Mouse (Mus musculus) myocyte (in vitro differentiated cells): ENCODE results near the gene Ccdc96.

Experiments
- E2F4 ChIP-seq: IDR thresholded peaks from one replicate; pipeline ENCODE4 v1.6.1; 2011; ENCODE audit warnings: mild to moderate bottlenecking, control low read depth, moderate library complexity; ENCODE audit not compliant: insufficient read depth
- MAX ChIP-seq: IDR thresholded peaks from one replicate; pipeline ENCODE4 v1.6.1; 2011; ENCODE audit warnings: low read depth, mild to moderate bottlenecking, control low read depth
- MYOG ChIP-seq, 3 experiments: IDR thresholded peaks; one replicate each; pipeline ENCODE4 v1.6.1; 2011; ENCODE audit warnings: control low read depth in 2 of 3, low read depth in 2 of 3, mild to moderate bottlenecking in 2 of 3; ENCODE audit not compliant: insufficient read length in 2 of 3, control insufficient read depth in 1 of 3, insufficient read depth in 1 of 3
- POLR2A ChIP-seq: IDR thresholded peaks from one replicate; pipeline ENCODE4 v1.6.1; 2011; ENCODE audit warnings: low read depth, mild to moderate bottlenecking, control low read depth, moderate library complexity; ENCODE audit not compliant: insufficient read length
- SRF ChIP-seq: IDR thresholded peaks from one replicate; pipeline ENCODE4 v1.6.1; 2011; ENCODE audit warnings: low read depth; ENCODE audit not compliant: control insufficient read depth, insufficient read length
- TCF12 ChIP-seq: IDR thresholded peaks from one replicate; pipeline ENCODE4 v1.6.1; 2011; ENCODE audit warnings: mild to moderate bottlenecking, control low read depth; ENCODE audit not compliant: poor library complexity, insufficient read depth, severe bottlenecking
- TCF3 ChIP-seq: IDR thresholded peaks from one replicate; pipeline ENCODE4 v1.6.1; 2011; ENCODE audit warnings: low read depth, control low read depth; ENCODE audit not compliant: insufficient read length
- USF1 ChIP-seq: IDR thresholded peaks from one replicate; pipeline ENCODE4 v1.6.1; 2011; ENCODE audit warnings: low read depth, mild to moderate bottlenecking, control low read depth, moderate library complexity

DNA sequence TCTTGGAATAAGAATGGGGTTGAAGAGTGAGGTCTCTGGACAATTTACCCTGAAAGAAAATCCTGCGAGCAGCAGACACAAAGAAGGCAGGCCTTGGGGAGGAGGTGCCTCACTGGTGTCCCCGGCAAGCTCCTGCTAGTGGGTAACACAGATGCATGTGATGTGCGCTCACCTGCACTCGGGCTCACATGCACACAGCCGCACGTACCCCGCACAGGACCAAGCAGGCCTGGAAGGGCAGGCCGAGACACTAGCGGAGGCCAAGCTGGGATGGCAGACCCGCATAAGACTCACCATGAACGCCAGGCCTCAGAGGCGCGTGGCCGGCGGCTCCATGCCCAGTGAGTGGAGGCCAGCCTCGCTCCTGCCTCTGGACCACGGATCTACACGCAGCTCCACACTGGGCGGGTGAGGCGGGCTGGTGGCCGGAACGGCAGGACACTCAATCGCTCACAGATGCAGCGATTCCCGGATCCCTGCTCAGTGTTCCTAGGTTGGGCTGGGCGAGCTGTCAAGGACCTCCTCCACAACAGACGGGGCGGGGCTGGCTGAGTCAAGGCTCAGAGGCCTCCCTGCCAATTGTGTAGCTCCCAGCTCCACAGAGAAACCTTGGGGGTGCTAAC, 45.9 kb downstream of the Ccdc96 start:
- TF ChIP-seq POLR2A = peak; percentile 89
- no peak for TF ChIP-seq TCF12
- no peak for TF ChIP-seq TCF3
- no peak for TF ChIP-seq E2F4
- peak; percentile 71 for TF ChIP-seq SRF
- TF ChIP-seq MYOG (IDR thresholded peaks at IDR 0.05; ENCODE audit: control insufficient read depth in 1 of 3, insufficient read depth in 1 of 3, insufficient read length in 2 of 3, low read depth in 2 of 3) = peak in 1 of 3 experiments; percentile 25
- TF ChIP-seq MAX = no peak
- no peak for TF ChIP-seq USF1
